Mouse (Mus musculus) cerebellum, adult 2 months (tissue): Measurements from ENCODE around the gene Hip1r.

Experiments
- CTCF ChIP-seq: fragments of 200-500 bp; IDR thresholded peaks from 2 replicates; pipeline ENCODE4 v1.5.1; 2011; ENCODE audit warnings: low read depth, mild to moderate bottlenecking, control low read depth, low read length, moderate library complexity, borderline replicate concordance; ENCODE audit not compliant: insufficient read depth
- POLR2A ChIP-seq: fragments of 200-500 bp; IDR thresholded peaks from 2 replicates; pipeline ENCODE4 v1.6.1; 2011; ENCODE audit warnings: low read length, control low read depth, borderline replicate concordance; ENCODE audit not compliant: insufficient read depth

- TF ChIP-seq CTCF (no peak), POLR2A (no peak)
These were observed 5.0 kb upstream of the Hip1r start for GRCm38 (mm10) chr5:123968468-123968867.
